Mouse (Mus musculus): ENCODE results near the gene Cd3d. TPM values are rescaled to one million over a fixed set of nuclear protein-coding genes. Genes with fewer than 3 reads are reported as not detected.

Gene Cd3d
- polyA plus RNA-seq, 1 experiment from 2014 or later, result not detected

- H3K27me3 ChIP-seq, result 0 out of 2 replicates have a peak, but pooled peaks cover 3% of the 10 kb centered on the region
- H3K4me3 ChIP-seq (replicated peaks), result no peak overlapping the region
- WGBS (ENCODE audit: insufficient replicate concordance), result 29% methylated on average over 2 of the region's 2 CpGs
- no peak for ATAC-seq (ENCODE audit: low read depth)
- no peak overlapping the region for H3K4me2 ChIP-seq
- no peaks in the 10 kb centered on the region for H3K9me3 ChIP-seq (replicated peaks)
- H3K36me3 ChIP-seq, result no peaks in the 10 kb centered on the region
- no peak overlapping the region for H3K9ac ChIP-seq
- no peaks in the 10 kb centered on the region for H3K4me1 ChIP-seq (replicated peaks)
- no peak for DNase-seq
- H3K27ac ChIP-seq, result no peak overlapping the region
Observed at GRCm38 (mm10) chr9:45014879-45015278, 33.3 kb downstream of the Cd3d start.

GRCm38 (mm10) chr9:45015841-45016240 lies 34.3 kb downstream of the Cd3d start:
- Histone ChIP-seq H3K4me1 (replicated peaks) (no peaks in the 10 kb centered on the region), H3K36me3 (no peaks in the 10 kb centered on the region), H3K27me3 (0 out of 2 replicates have a peak, but pooled peaks cover 3% of the 10 kb centered on the region), H3K4me2 (no peak overlapping the region), H3K9me3 (replicated peaks) (no peaks in the 10 kb centered on the region), H3K27ac (no peak overlapping the region), H3K4me3 (replicated peaks) (no peak overlapping the region), H3K9ac (no peak overlapping the region)
- 61% methylated on average over 3 of the region's 3 CpGs for WGBS (ENCODE audit: insufficient replicate concordance)
- DNase-seq (no peak), ATAC-seq (ENCODE audit: low read depth) (no peak)

- Histone ChIP-seq H3K27me3 (no peaks in the 10 kb centered on the region), H3K4me3 (replicated peaks) (no peak overlapping the region), H3K27ac (no peak overlapping the region), H3K4me2 (no peak overlapping the region), H3K4me1 (replicated peaks) (no peaks in the 10 kb centered on the region), H3K9me3 (replicated peaks) (no peaks in the 10 kb centered on the region), H3K36me3 (no peaks in the 10 kb centered on the region), H3K9ac (no peak overlapping the region)
- no peak for ATAC-seq (ENCODE audit: low read depth)
- DNase-seq, result no peak
- WGBS (ENCODE audit: insufficient replicate concordance), result 75% methylated on average over 11 of the region's 11 CpGs
Observed at GRCm38 (mm10) chr9:45018031-45018430, 36.4 kb downstream of the Cd3d start.

GRCm38 (mm10) chr9:45022800-45023199 lies 41.2 kb downstream of the Cd3d start:
- Histone ChIP-seq H3K27ac (no peak overlapping the region), H3K4me1 (replicated peaks) (no peaks in the 10 kb centered on the region), H3K9ac (no peak overlapping the region), H3K9me3 (replicated peaks) (no peaks in the 10 kb centered on the region), H3K27me3 (peaks cover 21% of the 10 kb centered on the region), H3K4me3 (replicated peaks) (no peak overlapping the region), H3K4me2 (no peak overlapping the region), H3K36me3 (no peaks in the 10 kb centered on the region)
- WGBS (ENCODE audit: insufficient replicate concordance), result 9% methylated on average over 3 of the region's 3 CpGs
- ATAC-seq (ENCODE audit: low read depth) (no peak), DNase-seq (no peak)

- Histone ChIP-seq H3K4me2 (no peak overlapping the region), H3K4me3 (replicated peaks) (no peak overlapping the region), H3K27ac (no peak overlapping the region), H3K9ac (no peak overlapping the region), H3K27me3 (peaks cover 22% of the 10 kb centered on the region), H3K9me3 (replicated peaks) (no peaks in the 10 kb centered on the region), H3K36me3 (no peaks in the 10 kb centered on the region), H3K4me1 (replicated peaks) (no peaks in the 10 kb centered on the region)
- no peak for DNase-seq
- 43% methylated on average over 3 of the region's 3 CpGs for WGBS (ENCODE audit: insufficient replicate concordance)
- no peak for ATAC-seq (ENCODE audit: low read depth)
Observed at GRCm38 (mm10) chr9:45023638-45024037, 42.1 kb downstream of the Cd3d start.

- 58% methylated on average over 2 of the region's 2 CpGs for WGBS (ENCODE audit: insufficient replicate concordance)
- DNase-seq, result no peak
Observed at GRCm38 (mm10) chr9:45024187-45024586, 42.6 kb downstream of the Cd3d start.

GRCm38 (mm10) chr9:45027376-45027775 lies 45.8 kb downstream of the Cd3d start:
- Histone ChIP-seq H3K9ac (no peak overlapping the region), H3K36me3 (no peaks in the 10 kb centered on the region), H3K9me3 (replicated peaks) (no peaks in the 10 kb centered on the region), H3K27me3 (peaks cover 37% of the 10 kb centered on the region), H3K4me2 (no peak overlapping the region), H3K27ac (no peak overlapping the region), H3K4me1 (replicated peaks) (no peaks in the 10 kb centered on the region), H3K4me3 (replicated peaks) (no peak overlapping the region)
- WGBS (ENCODE audit: insufficient replicate concordance), result 45% methylated on average over 8 of the region's 8 CpGs
- DNase-seq (no peak), ATAC-seq (ENCODE audit: low read depth) (no peak)

More at GRCm38 (mm10) chr9:45024187-45024586, 42.6 kb downstream of the Cd3d start:
- H3K4me2 ChIP-seq, result no peak overlapping the region
- no peaks in the 10 kb centered on the region for H3K36me3 ChIP-seq
- no peak for ATAC-seq (ENCODE audit: low read depth)
- peaks cover 26% of the 10 kb centered on the region for H3K27me3 ChIP-seq
- H3K4me3 ChIP-seq (replicated peaks), result no peak overlapping the region
- H3K27ac ChIP-seq, result no peak overlapping the region
- H3K9ac ChIP-seq, result no peak overlapping the region
- H3K9me3 ChIP-seq (replicated peaks), result no peaks in the 10 kb centered on the region
- H3K4me1 ChIP-seq (replicated peaks), result no peaks in the 10 kb centered on the region

GRCm38 (mm10) chr9:45030341-45030740 lies 48.8 kb downstream of the Cd3d start:
- Histone ChIP-seq H3K9me3 (replicated peaks) (no peaks in the 10 kb centered on the region), H3K4me2 (no peak overlapping the region), H3K27me3 (peaks cover 34% of the 10 kb centered on the region), H3K9ac (no peak overlapping the region), H3K4me3 (replicated peaks) (no peak overlapping the region), H3K36me3 (no peaks in the 10 kb centered on the region), H3K4me1 (replicated peaks) (no peaks in the 10 kb centered on the region), H3K27ac (no peak overlapping the region)
- WGBS (ENCODE audit: insufficient replicate concordance), result 49% methylated on average over 6 of the region's 6 CpGs
- DNase-seq (no peak), ATAC-seq (ENCODE audit: low read depth) (no peak)

GRCm38 (mm10) chr9:45032261-45032660 lies 50.7 kb downstream of the Cd3d start:
- no peak overlapping the region for H3K4me3 ChIP-seq (replicated peaks)
- H3K4me2 ChIP-seq, result no peak overlapping the region
- ATAC-seq (ENCODE audit: low read depth) (no peak), DNase-seq (no peak)
- no peak overlapping the region for H3K27ac ChIP-seq
- H3K9me3 ChIP-seq (replicated peaks), result no peaks in the 10 kb centered on the region
- no peak overlapping the region for H3K9ac ChIP-seq
- H3K4me1 ChIP-seq (replicated peaks), result no peaks in the 10 kb centered on the region
- 40% methylated on average over 2 of the region's 2 CpGs for WGBS (ENCODE audit: insufficient replicate concordance)
- no peaks in the 10 kb centered on the region for H3K36me3 ChIP-seq
- peaks cover 27% of the 10 kb centered on the region for H3K27me3 ChIP-seq

- Histone ChIP-seq H3K27ac (no peak overlapping the region), H3K4me1 (replicated peaks) (no peaks in the 10 kb centered on the region), H3K27me3 (peaks cover 37% of the 10 kb centered on the region), H3K4me2 (no peak overlapping the region), H3K9me3 (replicated peaks) (no peaks in the 10 kb centered on the region), H3K36me3 (no peaks in the 10 kb centered on the region), H3K4me3 (replicated peaks) (no peak overlapping the region), H3K9ac (no peak overlapping the region)
- WGBS (ENCODE audit: insufficient replicate concordance), result 56% methylated on average over 3 of the region's 3 CpGs
- ATAC-seq (ENCODE audit: low read depth) (no peak), DNase-seq (no peak)
Observed at GRCm38 (mm10) chr9:45034526-45034925, 52.9 kb downstream of the Cd3d start.

All from liver, embryonic 13.5 days (tissue).